Mouse (Mus musculus) olfactory bulb, adult 2 months (tissue): Measurements from ENCODE around the gene Gm42878.

Experiments
- CTCF ChIP-seq: fragments of 200-500 bp; IDR thresholded peaks from 2 replicates; pipeline ENCODE4 v1.5.1; 2012; ENCODE audit warnings: low read depth, mild to moderate bottlenecking, low read length, moderate library complexity; ENCODE audit not compliant: insufficient read depth
- POLR2A ChIP-seq: fragments of 200-500 bp; IDR thresholded peaks from 2 replicates; pipeline ENCODE4 v1.6.1; 2012; ENCODE audit warnings: mild to moderate bottlenecking, low read depth, low read length, moderate library complexity; ENCODE audit not compliant: insufficient read depth

DNA sequence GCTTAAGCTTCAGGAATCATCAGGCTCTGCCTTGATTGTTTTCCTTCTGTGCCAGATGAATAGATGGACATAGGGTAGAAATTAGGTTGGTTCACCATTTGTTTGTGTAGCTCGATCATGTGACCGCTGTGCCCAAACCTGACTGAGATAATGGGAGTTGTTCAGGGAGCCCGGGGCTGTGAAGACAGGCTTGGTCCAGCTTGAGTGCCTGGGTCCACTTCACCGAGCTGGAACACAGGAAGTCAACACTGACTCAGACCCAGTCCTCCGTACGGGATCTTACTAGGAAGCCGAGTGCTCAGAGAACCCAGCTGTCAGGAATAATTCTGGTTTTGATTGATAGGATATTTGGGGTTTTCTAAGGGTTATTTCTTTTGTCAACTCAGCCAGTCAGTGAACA is 70.7 kb downstream of the Gm42878 start:
- TF ChIP-seq POLR2A (no peak), CTCF (no peak)
